Mouse (Mus musculus) liver, embryonic 16.5 days (tissue): ENCODE results near the gene Vps45. TPM values are rescaled to one million over a fixed set of nuclear protein-coding genes. Genes with fewer than 3 reads are reported as not detected.
"Not testable (repeated sequence)": the region's sequence is repeated elsewhere in the genome, so short reads cannot be mapped to it uniquely, and the experiment has no call there.

ENCODE experiments used
- ATAC-seq: fragments of 200-750 bp; cut with Nextera tagmentation; 2 replicates; pipeline ENCODE4 v1.8.0; 2017; ENCODE audit warnings: low read depth, mild to moderate bottlenecking, moderate number of reproducible peaks, moderate library complexity
- H3K27ac ChIP-seq: fragments of 300-500 bp; sonication (generic); 2 replicates; pipeline ENCODE4 v1.5.1; 2014; ENCODE audit warnings: mild to moderate bottlenecking, low read length
- H3K27me3 ChIP-seq: fragments of 300-500 bp; sonication (generic); 2 replicates; pipeline ENCODE4 v1.6.1; 2014; ENCODE audit warnings: low read depth, low read length, mixed read lengths; ENCODE audit not compliant: control insufficient read depth, insufficient read depth
- H3K36me3 ChIP-seq: fragments of 300-500 bp; sonication (generic); 2 replicates; pipeline ENCODE4 v1.6.1; 2014; ENCODE audit warnings: mild to moderate bottlenecking; ENCODE audit not compliant: control insufficient read depth, insufficient read depth
- H3K4me1 ChIP-seq: fragments of 300-500 bp; sonication (generic); 2 replicates; pipeline ENCODE4 v1.6.1; 2014; ENCODE audit warnings: low read depth, low read length, mixed read lengths; ENCODE audit not compliant: control insufficient read depth
- H3K4me2 ChIP-seq: fragments of 300-500 bp; sonication (generic); 2 replicates; pipeline ENCODE4 v1.6.1; 2014; ENCODE audit warnings: low read depth, low read length, mixed read lengths
- H3K4me3 ChIP-seq: fragments of 300-500 bp; sonication (generic); 2 replicates; pipeline ENCODE4 v1.5.1; 2014; ENCODE audit warnings: low read depth, mild to moderate bottlenecking, low read length
- H3K9ac ChIP-seq: fragments of 300-500 bp; sonication (generic); 2 replicates; pipeline ENCODE4 v1.6.1; 2014; ENCODE audit warnings: low read depth, low read length
- H3K9me3 ChIP-seq: fragments of 300-500 bp; sonication (generic); replicated peaks from 2 replicates; pipeline ENCODE4 v1.6.1; 2016; ENCODE audit warnings: low read length; ENCODE audit not compliant: control insufficient read depth
- WGBS: fragments of 180-500 bp; shearing (Covaris S2); extraction: QIAGEN DNeasy Blood & Tissue Kit; methylation state at CpG from one replicate; pipeline ENCODE4 v1.1.7; 2014; ENCODE audit not compliant: insufficient replicate concordance; 5-methylcytosine and 5-hydroxymethylcytosine counted together
- polyA plus RNA-seq: library from polyadenylated mRNA; unstranded; fragments of >200 nt; fragmentation: Nextera tagmentation; extraction: Ambion mirVana; gene quantifications from 2 replicates; pipeline ENCODE4 v1.2.1, GENCODE M21; 2015

The Vps45 gene
- polyA plus RNA-seq, 1 experiment from 2014 or later = 11.7 TPM

GRCm38 (mm10) chr3:95969277-95969676 is 89.0 kb downstream of the Vps45 start:
- no peak overlapping the region for H3K4me3 ChIP-seq
- H3K9me3 ChIP-seq = no peaks in the 10 kb centered on the region
- H3K36me3 ChIP-seq = no peaks in the 10 kb centered on the region
- no peak overlapping the region for H3K9ac ChIP-seq
- peaks cover 23% of the 10 kb centered on the region for H3K27me3 ChIP-seq
- no peak for ATAC-seq
- H3K4me2 ChIP-seq = no peak overlapping the region
- H3K4me1 ChIP-seq = no peaks in the 10 kb centered on the region
- H3K27ac ChIP-seq = no peak overlapping the region
- 70% methylated on average over 1 of the region's 1 CpGs for WGBS

GRCm38 (mm10) chr3:95965518-95966451 is 92.5 kb downstream of the Vps45 start:
- 10% methylated on average over 7 of the region's 7 CpGs for WGBS
- H3K27ac ChIP-seq = no peak overlapping the region
- H3K9ac ChIP-seq = no peak overlapping the region
- no peaks in the 10 kb centered on the region; the same call in 1 of the 2 replicates for H3K27me3 ChIP-seq
- no peaks in the 10 kb centered on the region for H3K9me3 ChIP-seq
- no peaks in the 10 kb centered on the region for H3K36me3 ChIP-seq
- H3K4me1 ChIP-seq = no peaks in the 10 kb centered on the region
- H3K4me2 ChIP-seq = no peak overlapping the region
- no peak for ATAC-seq
- no peak overlapping the region for H3K4me3 ChIP-seq

- Histone ChIP-seq H3K27ac (no peak overlapping the region), H3K9ac (no peak overlapping the region), H3K4me2 (no peak overlapping the region), H3K4me1 (no peaks in the 10 kb centered on the region), H3K9me3 (no peaks in the 10 kb centered on the region), H3K4me3 (no peak overlapping the region), H3K36me3 (no peaks in the 10 kb centered on the region), H3K27me3 (no peaks in the 10 kb centered on the region; the same call in 1 of the 2 replicates)
- WGBS = 33% methylated on average over 4 of the region's 4 CpGs
- ATAC-seq = no peak
Measured at GRCm38 (mm10) chr3:95963681-95964080, 94.6 kb downstream of the Vps45 start.

DNA sequence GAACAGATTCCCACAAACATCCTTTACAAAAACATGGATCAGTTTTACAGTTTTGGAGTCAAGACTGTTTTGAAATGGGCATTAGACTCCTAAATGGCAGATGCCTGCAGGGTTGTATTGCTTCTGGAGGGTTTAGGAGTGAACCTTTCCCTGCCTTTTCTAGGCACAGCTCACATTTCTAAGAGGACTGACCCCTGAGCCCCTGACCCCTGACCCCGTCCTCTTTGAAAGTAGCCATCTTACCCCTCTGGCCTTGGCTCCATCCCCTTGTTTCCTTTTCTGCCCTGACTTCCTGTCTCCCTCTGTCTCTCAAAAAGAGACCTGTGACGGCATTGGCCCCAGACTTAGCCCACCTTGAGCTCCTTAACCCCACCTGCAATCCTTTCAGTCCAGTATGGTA is 95.0 kb downstream of the Vps45 start:
- Histone ChIP-seq H3K27ac (no peak overlapping the region), H3K9me3 (no peaks in the 10 kb centered on the region), H3K4me1 (no peaks in the 10 kb centered on the region), H3K4me3 (no peak overlapping the region), H3K4me2 (no peak overlapping the region), H3K36me3 (no peaks in the 10 kb centered on the region), H3K27me3 (no peaks in the 10 kb centered on the region; the same call in 1 of the 2 replicates), H3K9ac (no peak overlapping the region)
- WGBS = 33% methylated on average over 2 of the region's 2 CpGs
- no peak for ATAC-seq

GRCm38 (mm10) chr3:95962182-95962581 is 96.1 kb downstream of the Vps45 start:
- WGBS = 71% methylated on average over 8 of the region's 8 CpGs
- ATAC-seq, H3K9me3 ChIP-seq, H3K4me3 ChIP-seq, H3K27ac ChIP-seq, H3K36me3 ChIP-seq, H3K4me1 ChIP-seq, H3K27me3 ChIP-seq, H3K4me2 ChIP-seq, H3K9ac ChIP-seq: not testable (repeated sequence)

GRCm38 (mm10) chr3:95959807-95960206 is 98.5 kb downstream of the Vps45 start:
- H3K4me2 ChIP-seq = no peak overlapping the region
- no peak overlapping the region for H3K9ac ChIP-seq
- H3K27me3 ChIP-seq = no peaks in the 10 kb centered on the region
- ATAC-seq = no peak
- no peaks in the 10 kb centered on the region for H3K36me3 ChIP-seq
- no peaks in the 10 kb centered on the region for H3K9me3 ChIP-seq
- no peak overlapping the region for H3K4me3 ChIP-seq
- H3K27ac ChIP-seq = no peak overlapping the region
- 79% methylated on average over 1 of the region's 1 CpGs for WGBS
- H3K4me1 ChIP-seq = peaks cover 9% of the 10 kb centered on the region

GRCm38 (mm10) chr3:95959082-95959481 is 99.2 kb downstream of the Vps45 start:
- peaks cover 9% of the 10 kb centered on the region for H3K4me1 ChIP-seq
- no peak overlapping the region for H3K4me3 ChIP-seq
- no peaks in the 10 kb centered on the region for H3K36me3 ChIP-seq
- no peak for ATAC-seq
- H3K4me2 ChIP-seq = no peak overlapping the region
- H3K27ac ChIP-seq = no peak overlapping the region
- H3K9me3 ChIP-seq = no peaks in the 10 kb centered on the region
- 69% methylated on average over 5 of the region's 5 CpGs for WGBS
- H3K9ac ChIP-seq = no peak overlapping the region
- H3K27me3 ChIP-seq = no peaks in the 10 kb centered on the region

- no peak for ATAC-seq
- H3K36me3 ChIP-seq = no peaks in the 10 kb centered on the region
- H3K4me1 ChIP-seq = peaks cover 9% of the 10 kb centered on the region
- no peak overlapping the region for H3K27ac ChIP-seq
- no peak overlapping the region for H3K4me2 ChIP-seq
- H3K9me3 ChIP-seq = no peaks in the 10 kb centered on the region
- H3K4me3 ChIP-seq = no peak overlapping the region
- WGBS = 26% methylated on average over 8 of the region's 8 CpGs
- no peak overlapping the region for H3K9ac ChIP-seq
- H3K27me3 ChIP-seq = no peaks in the 10 kb centered on the region
Measured at GRCm38 (mm10) chr3:95957359-95958148, 100.7 kb downstream of the Vps45 start.

- Histone ChIP-seq H3K4me1 (peaks cover 13% of the 10 kb centered on the region), H3K4me2 (no peak overlapping the region), H3K4me3 (no peak overlapping the region), H3K27me3 (no peaks in the 10 kb centered on the region), H3K9ac (no peak overlapping the region), H3K27ac (no peak overlapping the region), H3K36me3 (no peaks in the 10 kb centered on the region), H3K9me3 (no peaks in the 10 kb centered on the region)
- 69% methylated on average over 5 of the region's 5 CpGs for WGBS
- ATAC-seq = no peak
Measured at GRCm38 (mm10) chr3:95955318-95955717, 102.9 kb downstream of the Vps45 start.
